In genomic region chr2:125187904-125188303, GRCm38 (mm10) we compare ENCODE assay signal across 36 mouse cellular contexts. TPM values are rescaled to one million over a fixed set of nuclear protein-coding genes. Genes with fewer than 3 reads are reported as not detected.
"Had no signal": no experiment of that assay in that cellular context is flagged by ENCODE, and none has a peak within 500 bp of the region (broad histone marks: within the 10 kb centered on the region; RNA-seq: fewer than 3 reads in every experiment).

No protein-coding gene starts in this region.

- H3K9me3 ChIP-seq: heart, embryonic 10.5 days; heart, embryonic 12.5 days; hindbrain, embryonic 10.5 days; hindbrain, embryonic 13.5 days; hindbrain, embryonic 15.5 days; intestine, embryonic 15.5 days; limb, embryonic 10.5 days; limb, embryonic 12.5 days; liver, embryonic 13.5 days; liver, embryonic 15.5 days had no signal

- H3K4me3 ChIP-seq: heart, embryonic 10.5 days; heart, embryonic 12.5 days; hindbrain, embryonic 10.5 days; hindbrain, embryonic 13.5 days; hindbrain, embryonic 15.5 days; intestine, embryonic 15.5 days; layer of hippocampus, adult 2 months; limb, embryonic 10.5 days; limb, embryonic 12.5 days; liver, embryonic 13.5 days; liver, embryonic 15.5 days had no signal

- H3K36me3 ChIP-seq: heart, embryonic 10.5 days; heart, embryonic 12.5 days; hindbrain, embryonic 10.5 days; hindbrain, embryonic 13.5 days; hindbrain, embryonic 15.5 days; intestine, embryonic 15.5 days; limb, embryonic 10.5 days; limb, embryonic 12.5 days; liver, embryonic 13.5 days; liver, embryonic 15.5 days had no signal

- H3K4me1 ChIP-seq: heart, embryonic 10.5 days; heart, embryonic 12.5 days; hindbrain, embryonic 10.5 days; hindbrain, embryonic 15.5 days; intestine, embryonic 15.5 days; limb, embryonic 10.5 days; limb, embryonic 12.5 days; liver, embryonic 13.5 days; liver, embryonic 15.5 days had no signal

- H3K27ac ChIP-seq: heart, embryonic 10.5 days; hindbrain, embryonic 10.5 days; hindbrain, embryonic 13.5 days; hindbrain, embryonic 15.5 days; intestine, embryonic 15.5 days; layer of hippocampus, adult 2 months; limb, embryonic 10.5 days; limb, embryonic 12.5 days; liver, embryonic 13.5 days; liver, embryonic 15.5 days had no signal

- H3K27me3 ChIP-seq: heart, embryonic 12.5 days; hindbrain, embryonic 13.5 days; hindbrain, embryonic 15.5 days; intestine, embryonic 15.5 days; limb, embryonic 12.5 days; liver, embryonic 13.5 days; liver, embryonic 15.5 days had no signal

- H3K4me2 ChIP-seq: heart, embryonic 12.5 days; hindbrain, embryonic 13.5 days; hindbrain, embryonic 15.5 days; intestine, embryonic 15.5 days; limb, embryonic 12.5 days; liver, embryonic 11.5 days; liver, embryonic 13.5 days; liver, embryonic 15.5 days had no signal

- ATAC-seq: inflammation-experienced regulatory T-cells, adult 6 months; intestine, embryonic 15.5 days; intestine, postnatal 0 days; liver, postnatal 0 days had no signal

- DNase-seq: gastrocnemius, postnatal 25 days; heart, postnatal 10 days; heart, postnatal 4 days; kidney, adult 18-20 months; kidney, adult 8-10 months; kidney, postnatal 10 days; kidney, postnatal 25 days; kidney, postnatal 4 days; liver; liver, embryonic 13.5 days; liver, postnatal 0 days had no signal

- H3K9ac ChIP-seq: heart, embryonic 12.5 days; hindbrain, embryonic 13.5 days; hindbrain, embryonic 15.5 days; intestine, embryonic 15.5 days; limb, embryonic 12.5 days; liver, embryonic 13.5 days; liver, embryonic 15.5 days; liver, postnatal 0 days had no signal

RNA-seq across cellular contexts. Expression of gene Slc12a1, which starts 35.6 kb away (rescaled TPM):
- total RNA-seq: gastrocnemius, adult 18-20 months; gastrocnemius, adult 8-10 months; gastrocnemius, postnatal 25 days; gastrocnemius, postnatal 4 days; granulocyte monocyte progenitor cell, adult 5-6 weeks; heart, adult 8-10 months; heart, postnatal 10 days; heart, postnatal 25 days; heart, postnatal 4 days; left cerebral cortex, postnatal 25 days had no signal
- polyA plus RNA-seq: heart, embryonic 10.5 days; heart, embryonic 14.5 days; heart, embryonic 16.5 days; hindbrain, embryonic 10.5 days; inflammation-experienced regulatory T-cells, adult 6 months; intestine, embryonic 15.5 days; intestine, postnatal 0 days; limb, embryonic 10.5 days; limb, embryonic 12.5 days; liver, embryonic 11.5 days; liver, embryonic 13.5 days; liver, embryonic 15.5 days; liver, postnatal 0 days had no signal

RNA-seq across cellular contexts. Expression of gene Ctxn2, which starts 51.4 kb away (rescaled TPM):
- total RNA-seq: gastrocnemius, adult 18-20 months; gastrocnemius, adult 8-10 months; gastrocnemius, postnatal 25 days; gastrocnemius, postnatal 4 days; granulocyte monocyte progenitor cell, adult 5-6 weeks; heart, adult 8-10 months; heart, postnatal 10 days; heart, postnatal 25 days; heart, postnatal 4 days had no signal
- polyA plus RNA-seq: heart, embryonic 10.5 days; heart, embryonic 12.5 days; heart, embryonic 14.5 days; heart, embryonic 16.5 days; inflammation-experienced regulatory T-cells, adult 6 months; intestine, embryonic 15.5 days; kidney, embryonic 14.5 days; kidney, embryonic 16.5 days; limb, embryonic 10.5 days; limb, embryonic 12.5 days; limb, embryonic 14.5 days; liver, embryonic 11.5 days; liver, embryonic 13.5 days; liver, embryonic 15.5 days; liver, postnatal 0 days had no signal
